Mouse (Mus musculus) heart, embryonic 10.5 days (tissue): ENCODE measurements around the gene Slc15a3. TPM values are rescaled to one million over a fixed set of nuclear protein-coding genes. Genes with fewer than 3 reads are reported as not detected.

Experiments used
- DNase-seq: peaks from one replicate; pipeline ENCODE4 v3.0.0-alpha.2; 2017; ENCODE audit warnings: low spot score
- H3K27ac ChIP-seq: fragments of 300-500 bp; sonication (generic); 2 replicates; pipeline ENCODE4 v1.5.1; 2016; ENCODE audit warnings: mild to moderate bottlenecking
- H3K27me3 ChIP-seq: fragments of 300-500 bp; sonication (generic); 2 replicates; pipeline ENCODE4 v1.6.1; 2016; ENCODE audit warnings: mild to moderate bottlenecking; ENCODE audit not compliant: poor library complexity, insufficient read depth, severe bottlenecking
- H3K36me3 ChIP-seq: fragments of 300-500 bp; sonication (generic); 2 replicates; pipeline ENCODE4 v1.6.1; 2016; ENCODE audit warnings: mild to moderate bottlenecking, moderate library complexity
- H3K4me1 ChIP-seq: fragments of 300-500 bp; sonication (generic); 2 replicates; pipeline ENCODE4 v1.6.1; 2016; ENCODE audit warnings: mild to moderate bottlenecking
- H3K4me3 ChIP-seq: fragments of 300-500 bp; sonication (generic); 2 replicates; pipeline ENCODE4 v1.5.1; 2016; ENCODE audit warnings: mild to moderate bottlenecking, moderate library complexity
- H3K9me3 ChIP-seq: fragments of 300-500 bp; sonication (generic); 2 replicates; pipeline ENCODE4 v1.6.1; 2016; ENCODE audit warnings: mild to moderate bottlenecking, moderate library complexity
- WGBS: fragments of 180-500 bp; shearing (Covaris S2); methylation state at CpG from one replicate; pipeline ENCODE4 v1.1.7; 2016; 5-methylcytosine and 5-hydroxymethylcytosine counted together
- polyA plus RNA-seq: library from polyadenylated mRNA; unstranded; fragments of >200 nt; fragmentation: Nextera tagmentation; extraction: Ambion mirVana; gene quantifications from 2 replicates; pipeline ENCODE4 v1.2.1, GENCODE M21; 2016

The Slc15a3 gene
- polyA plus RNA-seq, 1 experiment from 2014 or later: 0.16 TPM

GRCm38 (mm10) chr19:10809428-10810175 lies 29.9 kb upstream of the Slc15a3 start:
- Histone ChIP-seq H3K4me1 (no peaks in the 10 kb centered on the region), H3K27ac (no peak overlapping the region), H3K9me3 (no peaks in the 10 kb centered on the region), H3K27me3 (peaks cover 4% of the 10 kb centered on the region; the same call in 1 of the 2 replicates), H3K36me3 (no peaks in the 10 kb centered on the region), H3K4me3 (no peak overlapping the region)
- DNase-seq: no peak
- 75% methylated on average over 11 of the region's 11 CpGs for WGBS

GRCm38 (mm10) chr19:10810176-10810492 lies 29.4 kb upstream of the Slc15a3 start:
- Histone ChIP-seq H3K27ac (no peak overlapping the region), H3K27me3 (peaks cover 4% of the 10 kb centered on the region; the same call in 1 of the 2 replicates), H3K9me3 (no peaks in the 10 kb centered on the region), H3K36me3 (no peaks in the 10 kb centered on the region), H3K4me3 (no peak overlapping the region), H3K4me1 (no peaks in the 10 kb centered on the region)
- DNase-seq: no peak
- 42% methylated on average over 4 of the region's 4 CpGs for WGBS

- H3K36me3 ChIP-seq: no peaks in the 10 kb centered on the region
- H3K27ac ChIP-seq: no peak overlapping the region
- WGBS: 79% methylated on average over 6 of the region's 6 CpGs
- H3K4me3 ChIP-seq: no peak overlapping the region
- peaks cover 4% of the 10 kb centered on the region; the same call in 1 of the 2 replicates for H3K27me3 ChIP-seq
- DNase-seq: no peak
- H3K9me3 ChIP-seq: no peaks in the 10 kb centered on the region
- no peaks in the 10 kb centered on the region for H3K4me1 ChIP-seq
Observed at GRCm38 (mm10) chr19:10811471-10811870, 28.1 kb upstream of the Slc15a3 start.

GRCm38 (mm10) chr19:10813039-10813438 lies 26.5 kb upstream of the Slc15a3 start:
- Histone ChIP-seq H3K36me3 (no peaks in the 10 kb centered on the region), H3K4me1 (peaks cover under 1% of the 10 kb centered on the region; the same call in 1 of the 2 replicates), H3K27ac (no peak overlapping the region), H3K4me3 (no peak overlapping the region), H3K27me3 (peaks cover 3% of the 10 kb centered on the region; the same call in 1 of the 2 replicates), H3K9me3 (no peaks in the 10 kb centered on the region)
- 91% methylated on average over 5 of the region's 5 CpGs for WGBS
- DNase-seq: no peak

- DNase-seq: no peak
- Histone ChIP-seq H3K27ac (no peak overlapping the region), H3K9me3 (no peaks in the 10 kb centered on the region), H3K4me3 (no peak overlapping the region), H3K4me1 (peaks cover 8% of the 10 kb centered on the region), H3K27me3 (no peaks in the 10 kb centered on the region), H3K36me3 (no peaks in the 10 kb centered on the region)
- WGBS: 63% methylated on average over 7 of the region's 7 CpGs
Observed at GRCm38 (mm10) chr19:10813905-10814304, 25.6 kb upstream of the Slc15a3 start.

- DNase-seq: no peak
- H3K4me3 ChIP-seq: no peak overlapping the region
- WGBS: 78% methylated on average over 6 of the region's 6 CpGs
Observed at GRCm38 (mm10) chr19:10815871-10816270, 23.7 kb upstream of the Slc15a3 start.

GRCm38 (mm10) chr19:10816462-10816861 lies 23.1 kb upstream of the Slc15a3 start:
- peaks cover 8% of the 10 kb centered on the region for H3K4me1 ChIP-seq
- H3K27ac ChIP-seq: no peak overlapping the region
- H3K4me3 ChIP-seq: no peak overlapping the region
- no peak for DNase-seq
- WGBS: 35% methylated on average over 2 of the region's 2 CpGs
- H3K36me3 ChIP-seq: no peaks in the 10 kb centered on the region
- no peaks in the 10 kb centered on the region for H3K9me3 ChIP-seq
- H3K27me3 ChIP-seq: no peaks in the 10 kb centered on the region

More at GRCm38 (mm10) chr19:10815871-10816270, 23.7 kb upstream of the Slc15a3 start:
- H3K27ac ChIP-seq: no peak overlapping the region
- H3K4me1 ChIP-seq: peaks cover 8% of the 10 kb centered on the region
- no peaks in the 10 kb centered on the region for H3K9me3 ChIP-seq
- no peaks in the 10 kb centered on the region for H3K27me3 ChIP-seq
- H3K36me3 ChIP-seq: no peaks in the 10 kb centered on the region

- Histone ChIP-seq H3K9me3 (no peaks in the 10 kb centered on the region), H3K27me3 (no peaks in the 10 kb centered on the region), H3K36me3 (no peaks in the 10 kb centered on the region), H3K27ac (no peak overlapping the region), H3K4me3 (0 out of 2 replicates have a peak overlapping the region, but pooled peaks have one; percentile 13), H3K4me1 (peaks cover 8% of the 10 kb centered on the region)
- WGBS: 34% methylated on average over 17 of the region's 17 CpGs
- DNase-seq: no peak
Observed at GRCm38 (mm10) chr19:10818217-10818946, 21.1 kb upstream of the Slc15a3 start.

GRCm38 (mm10) chr19:10821319-10821718 lies 18.2 kb upstream of the Slc15a3 start:
- Histone ChIP-seq H3K4me1 (peaks cover 8% of the 10 kb centered on the region), H3K36me3 (no peaks in the 10 kb centered on the region), H3K4me3 (no peak overlapping the region), H3K9me3 (no peaks in the 10 kb centered on the region), H3K27ac (no peak overlapping the region), H3K27me3 (no peaks in the 10 kb centered on the region)
- WGBS: 70% methylated on average over 7 of the region's 7 CpGs
- no peak for DNase-seq

GRCm38 (mm10) chr19:10822534-10822933 lies 17.0 kb upstream of the Slc15a3 start:
- Histone ChIP-seq H3K4me1 (peaks cover 8% of the 10 kb centered on the region), H3K9me3 (no peaks in the 10 kb centered on the region), H3K27ac (no peak overlapping the region), H3K4me3 (no peak overlapping the region), H3K27me3 (no peaks in the 10 kb centered on the region), H3K36me3 (no peaks in the 10 kb centered on the region)
- no peak for DNase-seq
- WGBS: 94% methylated on average over 4 of the region's 4 CpGs

GRCm38 (mm10) chr19:10824061-10824460 lies 15.5 kb upstream of the Slc15a3 start:
- no peak overlapping the region for H3K4me3 ChIP-seq
- 76% methylated on average over 7 of the region's 7 CpGs for WGBS
- H3K27ac ChIP-seq: no peak overlapping the region
- DNase-seq: no peak
- no peaks in the 10 kb centered on the region for H3K27me3 ChIP-seq
- H3K36me3 ChIP-seq: no peaks in the 10 kb centered on the region
- H3K9me3 ChIP-seq: no peaks in the 10 kb centered on the region
- no peaks in the 10 kb centered on the region for H3K4me1 ChIP-seq

GRCm38 (mm10) chr19:10828321-10828720 lies 11.2 kb upstream of the Slc15a3 start:
- no peak for DNase-seq
- WGBS: 86% methylated on average over 5 of the region's 5 CpGs

GRCm38 (mm10) chr19:10829436-10830175 lies 9.9 kb upstream of the Slc15a3 start, which contains the start of gene Cd6:
Cd6 (minus strand) TSS chr19:10830058.
- no peaks in the 10 kb centered on the region for H3K4me1 ChIP-seq
- 88% methylated on average over 16 of the region's 16 CpGs for WGBS
- no peaks in the 10 kb centered on the region for H3K9me3 ChIP-seq
- no peaks in the 10 kb centered on the region; the same call in 1 of the 2 replicates for H3K27me3 ChIP-seq
- H3K27ac ChIP-seq: 0 out of 2 replicates have a peak within 1 kb of the TSS, but pooled peaks have one; percentile 1
- no peak within 1 kb of the TSS for H3K4me3 ChIP-seq
- no peaks in the 10 kb centered on the region for H3K36me3 ChIP-seq
- no peak for DNase-seq

More at GRCm38 (mm10) chr19:10828321-10828720, 11.2 kb upstream of the Slc15a3 start:
- no peaks in the 10 kb centered on the region for H3K4me1 ChIP-seq
- no peaks in the 10 kb centered on the region for H3K9me3 ChIP-seq
- no peaks in the 10 kb centered on the region for H3K36me3 ChIP-seq
- no peak overlapping the region for H3K4me3 ChIP-seq
- H3K27me3 ChIP-seq: no peaks in the 10 kb centered on the region; the same call in 1 of the 2 replicates
- H3K27ac ChIP-seq: no peak overlapping the region
